Mouse (Mus musculus) CD4-positive, CD25-positive, alpha-beta regulatory T cell (primary cell): ENCODE results near the gene Mmp15. TPM values are rescaled to one million over a fixed set of nuclear protein-coding genes. Genes with fewer than 3 reads are reported as not detected.

Source experiments
- polyA plus RNA-seq: library from polyadenylated mRNA; unstranded; fragments of 100-300 nt; shearing (Covaris generic); gene quantifications from one replicate; pipeline ENCODE4 v1.2.1, GENCODE M21; 2017

The Mmp15 gene
- polyA plus RNA-seq, result 2.7 TPM

GRCm38 (mm10) chr8:95352151-95352870, at the start of gene Mmp15:
Gene Mmp15, plus strand, starts transcription at chr8:95352268.

DNA sequence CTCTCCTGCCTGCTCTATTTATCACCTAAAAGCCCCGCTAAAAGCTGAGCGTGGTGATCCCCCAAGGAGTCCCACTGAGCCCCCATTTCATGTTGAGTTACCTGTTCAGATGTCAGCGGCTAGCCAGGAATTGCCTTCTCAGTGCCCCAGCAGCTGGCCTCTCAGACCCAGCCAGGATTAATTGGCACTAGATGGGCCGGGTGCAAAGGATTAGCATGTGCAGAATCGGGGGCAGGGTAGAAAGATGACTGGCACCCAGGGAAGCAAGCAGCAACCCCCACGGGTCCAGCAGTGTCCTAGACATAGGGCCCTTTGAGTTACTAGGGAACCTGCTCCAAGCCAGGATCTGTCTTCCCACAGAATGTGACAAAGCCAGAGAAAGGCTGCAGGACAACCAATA, 45.6 kb upstream of the Mmp15 start, which contains the start of gene Cngb1:
Gene Cngb1, minus strand, starts transcription at position 155 of the 400 bp plus-strand sequence.

DNA sequence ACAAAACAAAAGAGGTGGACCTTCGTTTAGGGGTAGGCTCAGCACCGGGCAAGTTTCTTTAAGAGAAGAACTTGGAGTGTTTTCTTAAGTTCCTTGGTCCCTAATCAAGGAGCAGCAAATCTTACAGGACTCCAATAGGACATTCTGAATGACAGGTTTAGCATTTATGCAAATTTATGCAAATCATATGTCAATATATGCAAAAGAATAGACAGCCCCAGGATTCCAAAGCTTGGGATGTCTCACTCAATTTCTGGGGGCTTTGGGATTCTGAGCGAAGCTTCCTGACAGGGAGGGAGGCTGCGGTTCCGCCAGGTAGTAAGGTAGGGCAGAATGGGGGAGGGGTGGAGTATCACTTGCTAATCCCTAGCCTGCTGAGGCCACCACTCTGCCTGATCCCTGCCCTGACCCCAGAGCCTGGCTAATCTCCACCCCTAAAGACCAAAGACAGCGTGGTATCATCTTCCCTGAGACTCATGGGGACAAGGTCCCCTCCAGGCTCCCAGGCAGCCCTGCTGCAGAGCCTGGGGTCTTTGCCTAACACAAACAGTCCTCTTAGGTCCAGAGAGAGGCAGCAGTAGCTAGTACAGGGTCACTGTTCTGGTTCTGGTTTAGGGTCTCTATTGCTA, 41.6 kb upstream of the Mmp15 start, which contains the start of gene Tepp:
Gene Tepp, plus strand, starts transcription at position 225 of the 629 bp plus-strand sequence.

GRCm38 (mm10) chr8:95331720-95332436, 20.2 kb upstream of the Mmp15 start, which contains the start of the genes Zfp319 and Usb1:
Gene Zfp319, minus strand, starts transcription at chr8:95331950.
Gene Usb1, plus strand, starts transcription at chr8:95332284.

Other genes with a start within 250 kb of the Mmp15 start
- gene Kifc3, start 149.5 kb upstream of the Mmp15 start, polyA plus RNA-seq, result 3.9 TPM
- gene Cngb1, start 45.7 kb upstream of the Mmp15 start, polyA plus RNA-seq, result 0.30 TPM
- gene Tepp, start 41.7 kb upstream of the Mmp15 start, polyA plus RNA-seq, result not detected
- 11.1 TPM for gene Zfp319, start 20.3 kb upstream of the Mmp15 start, polyA plus RNA-seq
- gene Usb1, start 20.0 kb upstream of the Mmp15 start, polyA plus RNA-seq, result 59.6 TPM
- 43.9 TPM for gene Cfap20, start 82.6 kb downstream of the Mmp15 start, polyA plus RNA-seq
- gene Csnk2a2, start 137.8 kb downstream of the Mmp15 start, polyA plus RNA-seq, result 38.9 TPM
- not detected for gene Ccdc113, start 181.8 kb downstream of the Mmp15 start, polyA plus RNA-seq
- not detected for gene Prss54, start 224.1 kb downstream of the Mmp15 start, polyA plus RNA-seq